Mouse (Mus musculus) hindbrain, embryonic 16.5 days (tissue): ENCODE measurements at regions not wholly inside any gene's neighbourhood (a gene's known extent, or its start where the extent isn't known, plus 50 kb on each side); places are given as distances from the start of the nearest gene placed in this dataset.
A peak's percentile ranks its signal among the peaks of the same experiment; 100 is the strongest.

Experiments
- ATAC-seq: fragments of 200-750 bp; cut with Nextera tagmentation; 2 replicates; pipeline ENCODE4 v1.8.0; 2017; ENCODE audit warnings: moderate TSS enrichment, moderate library complexity
- H3K27ac ChIP-seq: fragments of 300-500 bp; sonication (generic); 2 replicates; pipeline ENCODE4 v1.5.1; 2014; ENCODE audit warnings: low read depth, mild to moderate bottlenecking, control low read depth, low read length, moderate library complexity
- H3K27me3 ChIP-seq: fragments of 300-500 bp; sonication (generic); replicated peaks from 2 replicates; pipeline ENCODE4 v1.6.1; 2014; ENCODE audit warnings: low read length; ENCODE audit not compliant: control insufficient read depth, insufficient read depth
- H3K36me3 ChIP-seq: fragments of 300-500 bp; sonication (generic); 2 replicates; pipeline ENCODE4 v1.6.1; 2014; ENCODE audit warnings: mild to moderate bottlenecking, low read length, moderate library complexity, mixed read lengths; ENCODE audit not compliant: control insufficient read depth, insufficient read depth
- H3K4me1 ChIP-seq: fragments of 300-500 bp; sonication (generic); 2 replicates; pipeline ENCODE4 v1.6.1; 2014; ENCODE audit warnings: low read depth, low read length; ENCODE audit not compliant: control insufficient read depth, insufficient read depth
- H3K4me2 ChIP-seq: fragments of 300-500 bp; sonication (generic); 2 replicates; pipeline ENCODE4 v1.6.1; 2014; ENCODE audit warnings: mild to moderate bottlenecking, low read length, control low read depth, moderate library complexity
- H3K4me3 ChIP-seq: fragments of 300-500 bp; sonication (generic); 2 replicates; pipeline ENCODE4 v1.5.1; 2014; ENCODE audit warnings: mild to moderate bottlenecking, low read length, control low read depth, moderate library complexity
- H3K9ac ChIP-seq: fragments of 300-500 bp; sonication (generic); 2 replicates; pipeline ENCODE4 v1.6.1; 2014; ENCODE audit warnings: low read depth, mild to moderate bottlenecking, control low read depth, low read length, moderate library complexity
- H3K9me3 ChIP-seq: fragments of 300-500 bp; sonication (generic); 2 replicates; pipeline ENCODE4 v1.6.1; 2014; ENCODE audit warnings: mild to moderate bottlenecking, low read length, moderate library complexity; ENCODE audit not compliant: control insufficient read depth
- WGBS: fragments of 180-500 bp; shearing (Covaris S2); extraction: QIAGEN DNeasy Blood & Tissue Kit; methylation state at CpG from one replicate; pipeline ENCODE4 v1.1.7; 2014; 5-methylcytosine and 5-hydroxymethylcytosine counted together

DNA sequence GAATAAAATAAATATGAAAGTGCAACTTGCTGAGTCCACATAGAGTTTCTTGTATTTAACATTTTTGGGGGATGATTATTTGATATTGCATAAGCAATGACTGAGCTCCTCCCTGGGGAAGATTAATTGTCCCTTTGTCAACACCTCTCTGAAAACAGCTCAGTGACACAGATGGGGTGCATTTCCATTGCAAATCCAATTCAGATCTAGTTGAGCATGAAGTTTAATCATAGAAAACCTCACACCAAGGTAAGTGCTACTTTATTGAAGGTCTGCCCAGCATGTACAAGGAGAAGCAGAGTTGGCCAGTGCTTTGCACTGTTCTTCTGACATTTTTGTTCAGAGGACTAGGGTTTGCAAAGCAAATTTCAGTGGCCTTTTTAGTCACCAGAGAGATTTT, 827.5 kb upstream of the Cdh6 start:
- Histone ChIP-seq H3K4me1 (no peaks in the 10 kb centered on the region), H3K27me3 (no peaks in the 10 kb centered on the region), H3K9ac (no peak overlapping the region), H3K36me3 (no peaks in the 10 kb centered on the region), H3K27ac (no peak overlapping the region), H3K4me3 (no peak overlapping the region), H3K4me2 (no peak overlapping the region), H3K9me3 (no peaks in the 10 kb centered on the region)
- ATAC-seq = no peak

DNA sequence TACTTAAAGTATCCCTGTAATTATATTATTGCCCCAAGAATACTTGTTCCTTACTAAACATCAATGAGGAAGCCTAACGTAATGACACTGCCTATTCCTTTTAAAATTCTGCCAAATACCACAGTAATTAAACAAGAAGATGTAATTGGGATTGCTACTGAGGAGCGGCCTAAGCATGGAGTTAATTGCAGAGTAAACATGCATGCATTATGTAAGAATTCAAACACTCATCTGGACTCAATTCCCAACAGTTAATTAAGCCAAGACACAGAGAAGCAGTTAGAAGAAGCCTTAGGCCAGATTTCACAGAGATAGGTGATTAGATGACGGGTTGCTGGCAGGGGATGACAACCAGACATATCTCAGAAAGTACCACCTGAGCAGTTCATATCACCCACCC, 816.3 kb upstream of the Cdh6 start:
- Histone ChIP-seq H3K4me1 (no peaks in the 10 kb centered on the region), H3K9ac (no peak overlapping the region), H3K4me3 (no peak overlapping the region), H3K36me3 (no peaks in the 10 kb centered on the region), H3K9me3 (no peaks in the 10 kb centered on the region), H3K27ac (no peak overlapping the region), H3K27me3 (no peaks in the 10 kb centered on the region), H3K4me2 (no peak overlapping the region)
- ATAC-seq = no peak
- WGBS = 60% methylated on average over 3 of the region's 3 CpGs

- ATAC-seq = no peak
- Histone ChIP-seq H3K9ac (no peak overlapping the region), H3K4me1 (no peaks in the 10 kb centered on the region), H3K9me3 (no peaks in the 10 kb centered on the region), H3K27ac (no peak overlapping the region), H3K4me2 (no peak overlapping the region), H3K4me3 (no peak overlapping the region), H3K36me3 (no peaks in the 10 kb centered on the region), H3K27me3 (no peaks in the 10 kb centered on the region)
- 71% methylated on average over 8 of the region's 8 CpGs for WGBS
Measured at GRCm38 (mm10) chr15:13988919-13989510, 815.5 kb upstream of the Cdh6 start.

DNA sequence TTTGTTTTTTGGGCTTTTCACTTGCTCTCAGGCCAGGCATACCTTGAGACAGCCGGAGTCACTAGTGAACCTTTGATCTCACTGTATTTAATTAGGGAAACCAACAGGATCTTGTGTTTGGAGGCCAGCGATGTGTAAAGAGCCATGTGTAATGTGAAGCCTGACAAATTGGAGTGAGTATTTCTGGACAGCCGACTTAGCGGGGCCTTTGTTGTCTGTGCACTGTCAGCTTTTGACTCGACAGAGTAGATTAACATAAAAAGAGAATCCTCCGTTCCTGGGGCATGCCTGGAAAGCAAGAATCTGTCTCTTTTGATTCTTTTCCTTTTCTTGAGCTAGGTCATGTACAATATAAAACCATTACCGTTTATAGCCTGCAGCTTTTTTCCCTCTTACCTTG, 796.3 kb upstream of the Cdh6 start:
- H3K27me3 ChIP-seq = no peaks in the 10 kb centered on the region
- 8% methylated on average over 7 of the region's 7 CpGs for WGBS
- no peaks in the 10 kb centered on the region for H3K36me3 ChIP-seq
- H3K4me2 ChIP-seq = no peak overlapping the region; the same call in 1 of the 2 replicates
- H3K4me3 ChIP-seq = no peak overlapping the region
- H3K27ac ChIP-seq = no peak overlapping the region
- H3K9me3 ChIP-seq = no peaks in the 10 kb centered on the region
- H3K9ac ChIP-seq = no peak overlapping the region
- peak; percentile 87 for ATAC-seq
- H3K4me1 ChIP-seq = no peaks in the 10 kb centered on the region
